Mouse (Mus musculus): ENCODE measurements around the gene Prcc. TPM values are rescaled to one million over a fixed set of nuclear protein-coding genes. Genes with fewer than 3 reads are reported as not detected.

Gene Prcc
- 26.2 and 30.7 TPM in 2 replicates for polyA plus RNA-seq (2012; rRNA removed)

- under 1% methylated on average over 33 of the region's 33 CpGs for WGBS
- DNase-seq: peak; percentile 85
- no peak for TF ChIP-seq CTCF (IDR thresholded peaks at IDR 0.05; ENCODE audit: insufficient read depth, low read length)
- peak; percentile 51; the same call in 1 of the 2 replicates for TF ChIP-seq POLR2A (IDR thresholded peaks at IDR 0.05; ENCODE audit: borderline replicate concordance, extremely low read depth, low read depth, low read length)
- Histone ChIP-seq H3K4me1 (ENCODE audit: control insufficient read depth, insufficient read depth, low read length) (peaks cover 9% of the 10 kb centered on the region), H3K4me3 (replicated peaks; ENCODE audit: extremely low read depth, low read depth, low read length) (peak within 1 kb of the TSS; percentile 85)
Observed at GRCm38 (mm10) chr3:87885281-87886003, at the start of gene Prcc. Gene Prcc (minus strand): TSS chr3:87885608.

DNA sequence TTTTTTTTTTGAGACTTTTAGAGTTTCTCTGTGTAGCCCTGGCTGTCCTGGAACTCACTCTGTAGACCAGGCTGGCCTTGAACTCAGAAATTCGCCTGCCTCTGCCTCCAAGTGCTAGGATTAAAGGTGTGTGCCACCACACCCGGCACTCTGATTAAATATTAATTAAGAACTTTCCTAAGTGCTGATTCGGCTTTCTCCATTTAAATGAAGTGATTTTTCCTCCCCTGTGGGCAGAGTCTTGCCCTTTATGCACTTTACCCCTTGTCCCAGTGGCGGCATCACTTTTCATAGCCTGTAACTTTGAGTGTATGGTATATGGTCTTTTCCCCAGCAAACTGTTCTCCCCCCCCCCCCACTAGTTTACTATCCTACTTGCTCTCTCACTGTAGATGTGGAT is 49.8 kb upstream of the Prcc start:
- Histone ChIP-seq H3K4me3 (replicated peaks; ENCODE audit: extremely low read depth, low read depth, low read length) (no peak overlapping the region), H3K4me1 (ENCODE audit: control insufficient read depth, insufficient read depth, low read length) (peaks cover 6% of the 10 kb centered on the region)
- TF ChIP-seq POLR2A (IDR thresholded peaks at IDR 0.05; ENCODE audit: borderline replicate concordance, extremely low read depth, low read depth, low read length): no peak
- TF ChIP-seq CTCF (IDR thresholded peaks at IDR 0.05; ENCODE audit: insufficient read depth, low read length): no peak
- 77% methylated on average over 4 of the region's 4 CpGs for WGBS
- no peak for DNase-seq

DNA sequence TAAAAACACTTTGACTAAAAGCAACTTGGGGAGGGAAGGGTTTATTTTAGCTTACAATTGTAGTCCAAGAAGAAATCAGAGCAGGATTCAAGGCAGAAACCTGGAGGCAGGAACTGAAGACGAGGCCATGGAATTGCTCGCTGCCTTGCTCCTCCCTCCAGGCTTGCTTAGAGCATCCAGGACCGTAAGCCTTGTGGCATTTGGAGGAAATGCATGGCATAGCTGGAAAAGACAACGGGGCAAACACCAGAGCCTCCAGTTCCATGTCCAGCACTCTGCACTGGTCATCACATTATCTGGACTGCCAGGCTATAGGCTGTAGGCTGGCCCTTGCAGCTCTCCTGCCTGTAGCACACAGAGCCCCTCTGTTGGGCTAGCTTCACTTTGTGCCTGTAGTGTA is 49.1 kb upstream of the Prcc start:
- Histone ChIP-seq H3K4me3 (replicated peaks; ENCODE audit: extremely low read depth, low read depth, low read length) (no peak overlapping the region), H3K4me1 (ENCODE audit: control insufficient read depth, insufficient read depth, low read length) (peaks cover 6% of the 10 kb centered on the region)
- no peak for DNase-seq
- TF ChIP-seq CTCF (IDR thresholded peaks at IDR 0.05; ENCODE audit: insufficient read depth, low read length): no peak
- 52% methylated on average over 4 of the region's 4 CpGs for WGBS

DNA sequence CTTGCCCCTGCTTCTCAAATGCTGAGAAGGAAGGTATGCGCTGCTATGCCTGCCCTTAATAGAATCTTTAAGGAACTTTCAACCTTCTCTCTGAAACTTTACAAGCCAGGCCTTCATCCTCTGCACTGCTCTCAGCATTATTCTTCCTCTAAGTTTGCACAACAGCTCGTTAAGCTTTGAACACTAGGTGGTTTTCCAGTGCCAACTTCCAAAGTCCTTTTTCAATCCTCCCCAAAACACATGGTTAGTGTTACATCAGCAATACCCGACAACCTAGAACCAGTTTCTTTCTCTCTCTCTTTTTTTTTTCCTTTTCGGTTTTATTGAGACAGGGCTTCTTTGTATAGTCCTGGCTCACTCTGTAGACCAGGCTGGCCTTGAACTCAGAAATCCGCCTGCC is 48.6 kb upstream of the Prcc start:
- DNase-seq: no peak
- H3K4me1 ChIP-seq (ENCODE audit: control insufficient read depth, insufficient read depth, low read length): peaks cover 6% of the 10 kb centered on the region
- H3K4me3 ChIP-seq (replicated peaks; ENCODE audit: extremely low read depth, low read depth, low read length): no peak overlapping the region
- WGBS: 74% methylated on average over 5 of the region's 5 CpGs
- TF ChIP-seq POLR2A (IDR thresholded peaks at IDR 0.05; ENCODE audit: borderline replicate concordance, extremely low read depth, low read depth, low read length): no peak

GRCm38 (mm10) chr3:87930078-87930795 is 44.8 kb upstream of the Prcc start, which contains the start of the genes Isg20l2 and Rrnad1:
Gene Isg20l2 (plus strand): TSS chr3:87930314.
Gene Rrnad1 (minus strand): TSS chr3:87930717.
- H3K4me3 ChIP-seq (replicated peaks; ENCODE audit: extremely low read depth, low read depth, low read length): peak within 1 kb of the TSS; percentile 89
- TF ChIP-seq CTCF (IDR thresholded peaks at IDR 0.05; ENCODE audit: insufficient read depth, low read length) (peak; percentile 73), POLR2A (IDR thresholded peaks at IDR 0.05; ENCODE audit: borderline replicate concordance, extremely low read depth, low read depth, low read length) (peak; percentile 88; the same call in 1 of the 2 replicates)
- DNase-seq: peak; percentile 97
- peaks cover 6% of the 10 kb centered on the region for H3K4me1 ChIP-seq (ENCODE audit: control insufficient read depth, insufficient read depth, low read length)
- under 1% methylated on average over 78 of the region's 78 CpGs for WGBS

GRCm38 (mm10) chr3:87929341-87930077 is 44.1 kb upstream of the Prcc start:
- Histone ChIP-seq H3K4me1 (ENCODE audit: control insufficient read depth, insufficient read depth, low read length) (peaks cover 6% of the 10 kb centered on the region), H3K4me3 (replicated peaks; ENCODE audit: extremely low read depth, low read depth, low read length) (peak overlapping the region; percentile 89)
- 3% methylated on average over 26 of the region's 26 CpGs for WGBS
- no peak for DNase-seq
- TF ChIP-seq CTCF (IDR thresholded peaks at IDR 0.05; ENCODE audit: insufficient read depth, low read length): no peak
- no peak for TF ChIP-seq POLR2A (IDR thresholded peaks at IDR 0.05; ENCODE audit: borderline replicate concordance, extremely low read depth, low read depth, low read length)

DNA sequence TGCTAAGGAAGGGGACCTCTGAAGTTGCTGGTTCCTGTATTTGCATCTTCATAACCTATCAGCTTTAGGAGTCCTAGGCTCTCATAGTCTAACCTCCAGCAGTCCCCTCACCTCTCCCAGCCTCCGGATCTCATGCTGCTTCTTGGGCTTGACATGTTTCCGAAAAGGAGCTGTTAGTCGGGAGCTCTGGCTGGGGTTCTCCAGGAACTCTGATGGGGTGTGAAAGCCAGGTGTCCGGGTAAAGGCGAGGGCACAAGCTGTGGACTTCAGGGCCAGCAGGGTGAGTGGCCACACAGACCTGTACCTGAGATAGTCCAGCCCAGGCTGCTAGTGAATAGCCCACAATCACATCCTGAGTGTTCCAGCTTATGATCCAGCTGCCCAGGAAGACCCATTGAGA is 42.0 kb upstream of the Prcc start:
- 86% methylated on average over 5 of the region's 5 CpGs for WGBS
- Histone ChIP-seq H3K4me1 (ENCODE audit: control insufficient read depth, insufficient read depth, low read length) (peaks cover 6% of the 10 kb centered on the region), H3K4me3 (replicated peaks; ENCODE audit: extremely low read depth, low read depth, low read length) (no peak overlapping the region)
- DNase-seq: no peak
- no peak for TF ChIP-seq CTCF (IDR thresholded peaks at IDR 0.05; ENCODE audit: insufficient read depth, low read length)
- TF ChIP-seq POLR2A (IDR thresholded peaks at IDR 0.05; ENCODE audit: borderline replicate concordance, extremely low read depth, low read depth, low read length): no peak

GRCm38 (mm10) chr3:87924996-87925395 is 39.6 kb upstream of the Prcc start:
- TF ChIP-seq POLR2A (IDR thresholded peaks at IDR 0.05; ENCODE audit: borderline replicate concordance, extremely low read depth, low read depth, low read length) (no peak), CTCF (IDR thresholded peaks at IDR 0.05; ENCODE audit: insufficient read depth, low read length) (no peak)
- 89% methylated on average over 7 of the region's 7 CpGs for WGBS
- H3K4me3 ChIP-seq (replicated peaks; ENCODE audit: extremely low read depth, low read depth, low read length): no peak overlapping the region
- peaks cover 3% of the 10 kb centered on the region for H3K4me1 ChIP-seq (ENCODE audit: control insufficient read depth, insufficient read depth, low read length)
- DNase-seq: no peak

- DNase-seq: no peak
- Histone ChIP-seq H3K4me3 (replicated peaks; ENCODE audit: extremely low read depth, low read depth, low read length) (no peak overlapping the region), H3K4me1 (ENCODE audit: control insufficient read depth, insufficient read depth, low read length) (peaks cover 3% of the 10 kb centered on the region; the same call in 1 of the 2 replicates)
- 51% methylated on average over 9 of the region's 9 CpGs for WGBS
- TF ChIP-seq CTCF (IDR thresholded peaks at IDR 0.05; ENCODE audit: insufficient read depth, low read length) (no peak), POLR2A (IDR thresholded peaks at IDR 0.05; ENCODE audit: borderline replicate concordance, extremely low read depth, low read depth, low read length) (no peak)
Observed at GRCm38 (mm10) chr3:87920270-87920943, 35.0 kb upstream of the Prcc start.
